Mouse (Mus musculus) erythroblast, adult 5-6 weeks (primary cell): ENCODE data around the gene Lpin1. TPM values are rescaled to one million over a fixed set of nuclear protein-coding genes. Genes with fewer than 3 reads are reported as not detected.

Experiments
- ATAC-seq: replicated peaks from 2 replicates; pipeline ENCODE4 v1.8.0; 2016; ENCODE audit warnings: moderate number of reproducible peaks, mild to moderate bottlenecking, moderate TSS enrichment, inconsistent platforms; ENCODE audit not compliant: poor library complexity, low FRiP score, severe bottlenecking
- total RNA-seq, 2 experiments: library from RNA; stranded (forward) in 1 of 2; stranded (reverse) in 1 of 2; fragments of 150-400 nt in 1 of 2; fragments of 200-764, 138-1000 nt in 1 of 2; gene quantifications; 2 replicates each; pipeline versions ENCODE4 v1.2.3 to v1.2.4; 2015 to 2017; ENCODE audit warnings: low replicate concordance in 2 of 2

The Lpin1 gene
- total RNA-seq (2015; ENCODE audit: low replicate concordance) (3.3 and 3.6 TPM in 2 replicates), total RNA-seq (2017; ENCODE audit: low replicate concordance) (3.8 and 4.2 TPM in 2 replicates)

GRCm38 (mm10) chr12:16610936-16611335 is at the start of gene Lpin1:
Gene Lpin1 (minus strand): TSS chr12:16610966.
- no peak for ATAC-seq

- ATAC-seq = no peak
These were observed 46.4 kb upstream of the Lpin1 start for GRCm38 (mm10) chr12:16656906-16657875.

GRCm38 (mm10) chr12:16655604-16656003 is 44.8 kb upstream of the Lpin1 start:
- no peak for ATAC-seq

- no peak for ATAC-seq
These were observed 42.7 kb upstream of the Lpin1 start, which contains the start of gene Ntsr2 for GRCm38 (mm10) chr12:16653332-16654093. Gene Ntsr2 (plus strand): TSS chr12:16653382.

- no peak for ATAC-seq
These were observed 39.1 kb upstream of the Lpin1 start for GRCm38 (mm10) chr12:16649819-16650218.

GRCm38 (mm10) chr12:16648273-16648672 is 37.5 kb upstream of the Lpin1 start:
- ATAC-seq = no peak

- no peak for ATAC-seq
These were observed 36.1 kb upstream of the Lpin1 start for GRCm38 (mm10) chr12:16646780-16647409.

GRCm38 (mm10) chr12:16644698-16645097 is 33.9 kb upstream of the Lpin1 start:
- ATAC-seq = no peak

- no peak for ATAC-seq
These were observed 33.0 kb upstream of the Lpin1 start for GRCm38 (mm10) chr12:16643508-16644345.

GRCm38 (mm10) chr12:16642000-16642399 is 31.2 kb upstream of the Lpin1 start:
- no peak for ATAC-seq

- no peak for ATAC-seq
These were observed 29.3 kb upstream of the Lpin1 start for GRCm38 (mm10) chr12:16640075-16640474.

- no peak for ATAC-seq
These were observed 28.5 kb upstream of the Lpin1 start for GRCm38 (mm10) chr12:16639078-16639771.

GRCm38 (mm10) chr12:16635816-16636215 is 25.1 kb upstream of the Lpin1 start:
- ATAC-seq = no peak

GRCm38 (mm10) chr12:16634075-16634813 is 23.5 kb upstream of the Lpin1 start:
- no peak for ATAC-seq

- ATAC-seq = no peak
These were observed 22.5 kb upstream of the Lpin1 start for GRCm38 (mm10) chr12:16633235-16633634.

- no peak for ATAC-seq
These were observed 20.7 kb upstream of the Lpin1 start for GRCm38 (mm10) chr12:16631423-16631822.

- ATAC-seq = no peak
These were observed 20.1 kb upstream of the Lpin1 start for GRCm38 (mm10) chr12:16630866-16631185.
